Mouse (Mus musculus) stomach, embryonic 16.5 days (tissue): ENCODE results near the gene Rbm11. TPM values are rescaled to one million over a fixed set of nuclear protein-coding genes. Genes with fewer than 3 reads are reported as not detected.
A peak's percentile ranks its signal among the peaks of the same experiment; 100 is the strongest.

Source experiments
- ATAC-seq: fragments of 200-750 bp; cut with Nextera tagmentation; 2 replicates; pipeline ENCODE4 v1.8.0; 2017; ENCODE audit warnings: moderate number of reproducible peaks, moderate TSS enrichment; ENCODE audit not compliant: insufficient read depth, low FRiP score
- H3K27ac ChIP-seq: fragments of 300-500 bp; sonication (generic); 2 replicates; pipeline ENCODE4 v1.5.1; 2014; ENCODE audit warnings: low read length
- H3K27me3 ChIP-seq: fragments of 300-500 bp; sonication (generic); 2 replicates; pipeline ENCODE4 v1.6.1; 2014; ENCODE audit warnings: low read length, control low read depth, mixed read lengths; ENCODE audit not compliant: control insufficient read depth, insufficient read depth
- H3K36me3 ChIP-seq: fragments of 300-500 bp; sonication (generic); 2 replicates; pipeline ENCODE4 v1.6.1; 2014; ENCODE audit warnings: low read length; ENCODE audit not compliant: control insufficient read depth, insufficient read depth
- H3K4me1 ChIP-seq: fragments of 300-500 bp; sonication (generic); 2 replicates; pipeline ENCODE4 v1.6.1; 2014; ENCODE audit warnings: low read length, control low read depth, mixed read lengths; ENCODE audit not compliant: control insufficient read depth, insufficient read depth
- H3K4me2 ChIP-seq: fragments of 300-500 bp; sonication (generic); 2 replicates; pipeline ENCODE4 v1.6.1; 2014; ENCODE audit warnings: low read depth, low read length, mixed read lengths
- H3K4me3 ChIP-seq: fragments of 300-500 bp; sonication (generic); replicated peaks from 2 replicates; pipeline ENCODE4 v1.5.1; 2014; ENCODE audit warnings: mild to moderate bottlenecking, low read length
- H3K9ac ChIP-seq: fragments of 300-500 bp; sonication (generic); 2 replicates; pipeline ENCODE4 v1.6.1; 2014; ENCODE audit warnings: low read length
- H3K9me3 ChIP-seq: fragments of 300-500 bp; sonication (generic); replicated peaks from 2 replicates; pipeline ENCODE4 v1.6.1; 2016; ENCODE audit warnings: low read length, control low read depth; ENCODE audit not compliant: control insufficient read depth
- WGBS: fragments of 180-500 bp; shearing (Covaris S2); extraction: QIAGEN DNeasy Blood & Tissue Kit; methylation state at CpG from one replicate; pipeline ENCODE4 v1.1.7; 2014; 5-methylcytosine and 5-hydroxymethylcytosine counted together
- polyA plus RNA-seq: library from polyadenylated mRNA; unstranded; fragments of >200 nt; fragmentation: Nextera tagmentation; extraction: Ambion mirVana; gene quantifications from 2 replicates; pipeline ENCODE4 v1.2.1, GENCODE M21; 2015

The Rbm11 gene
- 0.36 and 0.56 TPM in 2 replicates for polyA plus RNA-seq

DNA sequence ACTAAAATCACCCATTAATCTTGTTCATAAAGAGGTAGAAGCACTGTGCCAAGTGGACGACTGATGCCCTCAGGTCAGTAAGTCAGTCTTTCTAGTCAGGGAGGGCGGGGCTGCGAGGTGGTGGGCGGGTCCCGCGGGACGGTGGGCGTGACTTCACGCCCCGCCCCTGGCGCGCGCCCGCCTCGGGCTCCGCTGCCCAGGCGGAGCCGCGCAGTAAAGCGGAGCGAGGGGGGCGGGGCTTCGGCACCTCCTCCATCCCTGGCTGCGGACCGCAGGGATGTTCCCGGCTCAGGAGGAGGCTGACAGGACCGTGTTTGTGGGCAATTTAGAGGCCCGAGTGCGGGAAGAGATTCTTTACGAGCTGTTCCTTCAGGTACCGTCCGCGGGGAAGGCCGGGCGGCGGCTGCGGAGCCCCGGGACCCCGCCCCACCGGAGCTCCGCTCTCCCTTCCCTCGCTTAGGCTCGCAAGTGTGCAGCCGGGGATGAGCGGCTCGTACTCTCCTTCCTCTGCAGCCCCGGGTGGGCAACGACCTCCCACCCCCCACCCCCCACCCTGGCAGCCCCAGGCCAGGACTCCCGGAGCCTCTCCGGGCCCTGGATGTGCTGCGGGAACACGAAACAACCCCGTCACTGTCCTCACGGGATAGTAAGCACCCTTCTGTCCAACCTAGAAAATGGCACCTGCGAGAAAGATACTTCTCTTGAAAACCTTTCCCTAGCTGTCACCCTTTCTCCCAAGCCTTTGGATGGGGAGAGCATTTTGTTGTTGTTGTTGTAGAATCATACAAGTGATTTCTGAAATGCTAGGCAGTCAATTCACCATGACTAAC is at the start of gene Rbm11:
Gene Rbm11 (plus strand): TSS at position 174 of the 830 bp plus-strand sequence.
- WGBS = under 1% methylated on average over 55 of the region's 55 CpGs
- ATAC-seq = peak; percentile 100

DNA sequence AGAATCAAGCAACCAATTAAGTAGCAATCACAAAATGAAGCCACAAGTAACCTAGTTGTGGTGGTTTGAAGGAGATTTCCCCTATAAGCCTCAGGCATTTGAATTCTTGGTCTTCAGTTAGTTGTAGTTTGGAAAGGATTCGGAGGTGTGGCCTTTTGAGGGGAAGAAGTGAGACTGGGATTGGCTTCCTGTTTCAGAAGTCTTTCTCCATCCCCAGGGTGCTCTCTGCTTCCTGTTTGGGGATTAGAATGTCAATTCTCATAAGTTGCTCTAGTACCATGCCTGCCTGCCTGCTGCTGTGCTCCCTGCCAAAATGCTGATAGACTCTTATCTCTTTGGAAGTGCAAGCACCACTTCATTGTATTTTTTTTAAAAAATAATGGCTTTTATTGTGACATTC is 47.3 kb upstream of the Rbm11 start:
- Histone ChIP-seq H3K9me3 (no peaks in the 10 kb centered on the region), H3K4me3 (no peak overlapping the region), H3K27ac (no peak overlapping the region), H3K4me2 (no peak overlapping the region), H3K36me3 (no peaks in the 10 kb centered on the region), H3K27me3 (no peaks in the 10 kb centered on the region), H3K9ac (no peak overlapping the region), H3K4me1 (no peaks in the 10 kb centered on the region)
- WGBS = 82% methylated on average over 1 of the region's 1 CpGs
- no peak for ATAC-seq

More for the DNA sequence above, at the start of gene Rbm11:
- Histone ChIP-seq H3K36me3 (no peaks in the 10 kb centered on the region), H3K27ac (no peak within 1 kb of the TSS), H3K4me1 (0 out of 2 replicates have a peak, but pooled peaks cover 4% of the 10 kb centered on the region), H3K4me2 (peak within 1 kb of the TSS; percentile 94), H3K9ac (peak within 1 kb of the TSS; percentile 69), H3K4me3 (peak within 1 kb of the TSS; percentile 81), H3K27me3 (no peaks in the 10 kb centered on the region), H3K9me3 (no peaks in the 10 kb centered on the region)

DNA sequence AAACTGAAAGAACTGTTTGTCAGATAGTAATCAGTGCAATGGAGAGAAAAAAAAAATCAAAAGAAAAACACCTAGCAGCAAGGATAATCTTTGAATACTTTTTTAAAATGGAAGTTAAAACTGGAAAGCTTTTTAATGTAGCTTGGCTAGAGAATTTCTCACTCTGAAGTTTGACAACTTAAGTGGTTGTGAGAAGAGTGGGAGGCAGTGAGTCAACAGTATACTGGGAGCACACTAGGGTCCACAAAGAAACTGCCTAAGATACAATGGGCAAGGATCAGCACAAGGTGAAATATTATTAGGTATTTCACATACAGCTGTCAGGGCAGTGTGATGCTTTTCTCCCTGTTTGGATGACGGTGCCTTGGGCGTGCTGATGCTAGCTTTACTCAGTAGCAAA is 29.7 kb upstream of the Rbm11 start:
- H3K9ac ChIP-seq = no peak overlapping the region
- no peak overlapping the region for H3K27ac ChIP-seq
- no peak overlapping the region for H3K4me2 ChIP-seq
- H3K36me3 ChIP-seq = no peaks in the 10 kb centered on the region
- no peak for ATAC-seq
- no peaks in the 10 kb centered on the region for H3K4me1 ChIP-seq
- H3K9me3 ChIP-seq = no peaks in the 10 kb centered on the region
- 76% methylated on average over 2 of the region's 2 CpGs for WGBS
- H3K27me3 ChIP-seq = no peaks in the 10 kb centered on the region
- no peak overlapping the region for H3K4me3 ChIP-seq

DNA sequence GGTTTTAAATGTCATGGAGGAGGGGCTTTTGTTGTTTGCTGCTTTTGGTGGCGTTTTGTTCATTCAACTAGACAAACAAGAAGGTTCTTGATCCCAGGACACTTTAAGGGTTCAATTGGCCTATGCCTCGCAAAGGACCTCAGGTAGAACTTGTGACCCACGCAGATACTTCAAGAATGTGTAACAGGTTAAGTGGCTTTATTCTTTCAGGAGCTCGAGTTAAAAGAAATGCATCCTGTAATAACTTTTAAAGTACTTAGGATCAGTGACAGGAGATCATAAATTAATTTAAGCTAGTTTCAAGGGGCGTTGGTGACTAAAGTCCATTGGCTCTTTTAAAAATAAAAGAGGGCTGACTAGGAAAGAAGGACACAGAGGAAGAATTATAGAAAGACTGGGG is 10.4 kb upstream of the Rbm11 start:
- H3K27me3 ChIP-seq = no peaks in the 10 kb centered on the region
- 62% methylated on average over 5 of the region's 5 CpGs for WGBS
- no peaks in the 10 kb centered on the region for H3K9me3 ChIP-seq
- no peak for ATAC-seq
- no peak overlapping the region for H3K27ac ChIP-seq
- no peaks in the 10 kb centered on the region for H3K36me3 ChIP-seq
- H3K4me2 ChIP-seq = no peak overlapping the region
- no peak overlapping the region for H3K9ac ChIP-seq
- H3K4me1 ChIP-seq = no peaks in the 10 kb centered on the region
- H3K4me3 ChIP-seq = no peak overlapping the region

DNA sequence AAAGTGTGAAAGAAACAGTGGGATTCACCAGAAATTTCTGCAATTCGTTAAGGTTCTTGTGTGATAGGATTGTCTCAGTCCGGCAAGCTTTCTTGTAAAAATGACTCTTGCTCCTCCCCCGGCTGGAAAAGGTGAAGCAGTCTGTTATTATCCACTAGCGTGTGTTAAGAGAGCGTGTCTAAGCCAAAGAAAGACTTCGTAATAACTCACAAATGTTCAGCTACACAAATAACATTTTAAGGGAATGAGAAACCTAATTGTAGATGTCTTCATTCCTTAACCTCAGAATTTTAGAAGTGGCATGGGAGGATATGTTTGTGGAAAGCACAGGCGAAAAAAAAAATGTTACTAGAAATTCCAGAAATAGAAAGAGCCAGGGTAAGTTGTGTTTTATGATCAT is 6.7 kb upstream of the Rbm11 start, which contains the start of gene Lipi:
Gene Lipi (minus strand): TSS at position 101 of the 400 bp plus-strand sequence.
- no peaks in the 10 kb centered on the region for H3K4me1 ChIP-seq
- H3K9ac ChIP-seq = no peak within 1 kb of the TSS
- no peak for ATAC-seq
- no peaks in the 10 kb centered on the region for H3K27me3 ChIP-seq
- H3K36me3 ChIP-seq = no peaks in the 10 kb centered on the region
- H3K4me3 ChIP-seq = no peak within 1 kb of the TSS
- no peak within 1 kb of the TSS for H3K27ac ChIP-seq
- no peak within 1 kb of the TSS for H3K4me2 ChIP-seq
- WGBS = 73% methylated on average over 7 of the region's 7 CpGs
- no peaks in the 10 kb centered on the region for H3K9me3 ChIP-seq

DNA sequence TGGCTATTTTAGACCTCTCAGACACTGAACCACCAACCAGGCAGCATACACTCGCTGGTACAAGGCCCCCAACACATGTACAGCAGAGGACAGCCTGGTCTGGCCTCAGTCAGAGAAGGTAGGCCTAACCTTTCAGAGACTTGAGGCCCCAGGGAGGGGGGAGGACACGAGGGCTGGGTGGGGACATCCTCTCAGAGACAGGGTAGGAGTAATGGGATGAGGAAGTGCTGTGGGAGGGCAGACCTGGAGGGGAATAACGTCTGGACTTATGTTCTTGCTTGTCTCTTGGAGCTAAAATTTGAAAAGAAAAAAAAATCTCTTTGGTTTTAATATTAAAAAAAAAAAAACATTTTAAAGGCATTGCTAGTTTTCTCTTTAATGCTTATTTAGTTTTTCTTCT is 6.2 kb upstream of the Rbm11 start:
- H3K4me2 ChIP-seq = no peak overlapping the region
- 20% methylated on average over 3 of the region's 3 CpGs for WGBS
- H3K4me1 ChIP-seq = no peaks in the 10 kb centered on the region
- no peak overlapping the region for H3K9ac ChIP-seq
- H3K4me3 ChIP-seq = no peak overlapping the region
- no peaks in the 10 kb centered on the region for H3K36me3 ChIP-seq
- no peaks in the 10 kb centered on the region for H3K27me3 ChIP-seq
- no peaks in the 10 kb centered on the region for H3K9me3 ChIP-seq
- ATAC-seq = no peak
- H3K27ac ChIP-seq = no peak overlapping the region

DNA sequence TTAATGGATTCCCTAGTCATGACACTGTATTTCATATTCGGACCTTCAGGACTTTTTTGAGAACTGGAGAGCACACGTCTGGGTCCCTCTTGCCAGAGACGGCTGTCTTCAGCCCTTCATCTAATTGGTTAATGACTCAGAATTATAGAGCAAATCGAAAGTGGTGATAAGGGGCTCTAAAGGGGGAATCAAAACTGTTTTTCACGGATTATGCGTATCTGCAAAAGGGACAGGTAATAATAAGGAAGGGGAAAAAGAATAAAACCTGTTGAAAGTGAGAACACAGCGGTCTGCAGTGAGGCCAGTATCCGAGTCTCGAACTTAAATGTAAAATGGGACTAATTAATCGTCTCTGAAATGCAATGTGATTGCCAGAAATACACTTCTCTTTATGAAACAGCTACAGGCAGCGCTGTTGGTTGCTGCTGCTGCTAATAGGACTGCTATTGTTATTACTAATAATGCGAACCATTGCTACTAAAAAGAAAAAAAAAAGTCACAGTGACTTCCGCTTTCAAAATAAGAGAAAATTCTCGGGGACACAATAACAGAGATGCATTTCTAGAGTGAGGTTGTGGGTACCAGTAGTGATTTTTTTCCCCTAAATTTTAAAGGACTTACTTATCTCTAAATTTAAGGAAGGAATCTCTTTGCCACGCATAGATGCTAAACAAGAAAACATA is 998 bp downstream of the Rbm11 start:
- H3K9ac ChIP-seq = peak overlapping the region; percentile 69
- no peak for ATAC-seq

DNA sequence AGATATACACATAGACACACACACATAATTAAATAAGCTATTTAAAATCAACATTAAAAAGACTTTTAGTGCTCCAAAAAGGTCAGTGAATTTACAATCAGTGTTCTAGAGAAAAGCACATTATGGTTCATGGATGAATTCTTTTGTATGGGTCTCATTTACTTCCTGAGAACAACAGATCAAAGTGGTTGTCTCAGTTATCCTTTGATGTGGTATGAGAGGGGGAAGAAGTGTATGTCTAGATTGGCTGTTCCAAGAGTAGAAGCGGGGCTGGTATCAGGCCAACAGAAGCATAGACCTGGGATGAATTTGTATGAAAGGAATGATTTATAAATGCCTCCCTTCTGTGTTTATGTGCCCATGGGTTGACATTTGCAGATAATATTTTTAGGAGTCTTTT is 13.8 kb downstream of the Rbm11 start:
- H3K27me3 ChIP-seq = no peaks in the 10 kb centered on the region
- H3K36me3 ChIP-seq = no peaks in the 10 kb centered on the region
- no peak overlapping the region for H3K4me2 ChIP-seq
- no peak for ATAC-seq
- 0 out of 2 replicates have a peak, but pooled peaks cover 3% of the 10 kb centered on the region for H3K9me3 ChIP-seq
- no peaks in the 10 kb centered on the region for H3K4me1 ChIP-seq
- H3K9ac ChIP-seq = no peak overlapping the region
- H3K27ac ChIP-seq = no peak overlapping the region
- no peak overlapping the region for H3K4me3 ChIP-seq
- 67% methylated on average over 1 of the region's 1 CpGs for WGBS

More for the DNA sequence above, 998 bp downstream of the Rbm11 start:
- WGBS = 13% methylated on average over 15 of the region's 15 CpGs
- Histone ChIP-seq H3K27me3 (no peaks in the 10 kb centered on the region), H3K4me1 (0 out of 2 replicates have a peak, but pooled peaks cover 4% of the 10 kb centered on the region), H3K36me3 (no peaks in the 10 kb centered on the region), H3K27ac (no peak overlapping the region), H3K4me2 (peak overlapping the region; percentile 94), H3K9me3 (no peaks in the 10 kb centered on the region), H3K4me3 (peak overlapping the region; percentile 81)

DNA sequence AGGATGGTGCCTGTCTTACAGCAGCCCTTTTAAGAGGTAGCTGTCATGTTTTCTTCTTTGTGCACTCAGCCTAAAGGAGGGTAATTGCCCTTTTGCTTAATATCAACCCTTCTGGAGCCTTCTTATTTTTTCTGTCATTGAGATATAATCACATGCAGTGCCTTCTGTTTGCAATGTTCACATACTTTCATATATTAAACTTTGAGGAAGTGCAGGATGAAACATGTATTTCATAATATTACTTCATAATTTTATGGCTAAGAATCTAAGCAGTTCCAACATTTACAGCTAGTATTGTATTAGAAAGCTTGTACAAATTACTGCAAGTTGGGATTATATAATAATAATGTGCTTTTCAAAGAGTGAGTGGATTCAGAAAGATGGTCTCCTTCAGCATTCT is 19.9 kb downstream of the Rbm11 start:
- Histone ChIP-seq H3K4me2 (no peak overlapping the region), H3K9ac (no peak overlapping the region), H3K27ac (no peak overlapping the region), H3K4me3 (no peak overlapping the region), H3K4me1 (no peaks in the 10 kb centered on the region), H3K9me3 (no peaks in the 10 kb centered on the region), H3K36me3 (no peaks in the 10 kb centered on the region), H3K27me3 (no peaks in the 10 kb centered on the region)
- ATAC-seq = no peak
